Mouse (Mus musculus) MEL (cell line): ENCODE results near the gene Dnah6. TPM values are rescaled to one million over a fixed set of nuclear protein-coding genes. Genes with fewer than 3 reads are reported as not detected.

Source experiments
- DNase-seq: peaks from one replicate; pipeline ENCODE4 v3.0.0; 2011; ENCODE audit warnings: low read depth, low spot score
- H3K27ac ChIP-seq: 2 replicates; pipeline ENCODE4 v1.5.1; 2012; ENCODE audit warnings: low read depth, mild to moderate bottlenecking, control low read depth, low read length, moderate library complexity; ENCODE audit not compliant: control insufficient read depth
- H3K27me3 ChIP-seq, 2 experiments: fragments of 150-350 bp in 1 of 2; sonication (generic) in 1 of 2; 2 replicates each; pipeline ENCODE4 v1.6.1; 2012; ENCODE audit warnings: low read length in 2 of 2, mild to moderate bottlenecking in 2 of 2, improper control_type of control experiment in 1 of 2, moderate library complexity in 1 of 2; ENCODE audit not compliant: insufficient read depth in 2 of 2, control insufficient read depth in 1 of 2
- H3K36me3 ChIP-seq, 2 experiments: 2 replicates each; pipeline ENCODE4 v1.6.1; 2012 to 2014; ENCODE audit warnings: low read length in 2 of 2, improper control_type of control experiment in 1 of 2, inconsistent platforms in 1 of 2, mild to moderate bottlenecking in 1 of 2; ENCODE audit not compliant: insufficient read depth in 2 of 2, control insufficient read depth in 1 of 2
- H3K4me1 ChIP-seq, 2 experiments: fragments of 150-350 bp in 1 of 2; sonication (generic) in 1 of 2; 2 replicates each; pipeline ENCODE4 v1.6.1; 2012; ENCODE audit warnings: low read length in 2 of 2, improper control_type of control experiment in 1 of 2, mild to moderate bottlenecking in 1 of 2; ENCODE audit not compliant: insufficient read depth in 2 of 2, control insufficient read depth in 1 of 2
- H3K4me3 ChIP-seq, 2 experiments: fragments of 150-350 bp in 1 of 2; sonication (generic) in 1 of 2; 2 replicates each; pipeline ENCODE4 v1.5.1; 2012; ENCODE audit warnings: low read depth in 2 of 2, low read length in 2 of 2, mild to moderate bottlenecking in 2 of 2, moderate library complexity in 2 of 2, control low read depth in 1 of 2, improper control_type of control experiment in 1 of 2; ENCODE audit not compliant: control insufficient read depth in 1 of 2, insufficient read depth in 1 of 2
- H3K79me2 ChIP-seq: 2 replicates; pipeline ENCODE4 v1.6.1; 2012; ENCODE audit warnings: mild to moderate bottlenecking, low read length, moderate library complexity; ENCODE audit not compliant: control insufficient read depth, poor library complexity, insufficient read depth
- H3K9ac ChIP-seq: 2 replicates; pipeline ENCODE4 v1.6.1; 2012; ENCODE audit warnings: low read depth, mild to moderate bottlenecking, control low read depth, low read length, moderate library complexity; ENCODE audit not compliant: control insufficient read depth, poor library complexity, severe bottlenecking
- H3K9me3 ChIP-seq: fragments of 150-350 bp; sonication (generic); replicated peaks from 2 replicates; pipeline ENCODE4 v1.6.1; 2012; ENCODE audit warnings: mild to moderate bottlenecking, low read length, improper control_type of control experiment, moderate library complexity; ENCODE audit not compliant: insufficient read depth
- BHLHE40 ChIP-seq: IDR thresholded peaks from 2 replicates; pipeline ENCODE4 v1.6.1; 2012; ENCODE audit warnings: low read depth, mild to moderate bottlenecking, inconsistent platforms, low read length, improper control_type of control experiment, borderline replicate concordance
- CHD2 ChIP-seq: IDR thresholded peaks from 2 replicates; pipeline ENCODE4 v1.6.1; 2011; ENCODE audit warnings: low read length, improper control_type of control experiment
- CTCF ChIP-seq, 3 experiments: IDR thresholded peaks in 2 of 3; conservative IDR thresholded peaks in 1 of 3; 2 replicates each; pipeline ENCODE4 v1.5.1; 2011 to 2012; ENCODE audit warnings: low read length in 3 of 3, low read depth in 2 of 3, mild to moderate bottlenecking in 2 of 3, improper control_type of control experiment in 1 of 3, inconsistent platforms in 1 of 3, mixed read lengths in 1 of 3, moderate library complexity in 1 of 3; ENCODE audit not compliant: control insufficient read depth in 1 of 3, insufficient read depth in 1 of 3, poor library complexity in 1 of 3, severe bottlenecking in 1 of 3
- E2F4 ChIP-seq: IDR thresholded peaks from 2 replicates; pipeline ENCODE4 v1.6.1; 2011; ENCODE audit warnings: low read depth, low read length, improper control_type of control experiment, borderline replicate concordance
- EP300 ChIP-seq, 2 experiments: IDR thresholded peaks; 2 replicates each; pipeline ENCODE4 v1.6.1; 2011; ENCODE audit warnings: improper control_type of control experiment in 2 of 2, low read length in 2 of 2, low read depth in 1 of 2, mild to moderate bottlenecking in 1 of 2
- ETS1 ChIP-seq: IDR thresholded peaks from 2 replicates; pipeline ENCODE4 v1.6.1; 2012; ENCODE audit warnings: low read depth, mild to moderate bottlenecking, inconsistent platforms, low read length, improper control_type of control experiment, moderate library complexity
- GABPA ChIP-seq: IDR thresholded peaks from 2 replicates; pipeline ENCODE4 v1.6.1; 2012; ENCODE audit warnings: low read depth, mild to moderate bottlenecking, inconsistent platforms, low read length, improper control_type of control experiment, moderate library complexity
- GATA1 ChIP-seq: IDR thresholded peaks from 2 replicates; pipeline ENCODE4 v1.6.1; 2011; ENCODE audit warnings: low read depth, low read length, improper control_type of control experiment
- JUND ChIP-seq: IDR thresholded peaks from 2 replicates; pipeline ENCODE4 v1.6.1; 2011; ENCODE audit warnings: low read depth, mild to moderate bottlenecking, improper control_type of control experiment, low read length
- MAFK ChIP-seq: IDR thresholded peaks from 2 replicates; pipeline ENCODE4 v1.6.1; 2011; ENCODE audit warnings: low read depth, mild to moderate bottlenecking, low read length, improper control_type of control experiment, borderline replicate concordance
- MAX ChIP-seq: IDR thresholded peaks from 2 replicates; pipeline ENCODE4 v1.6.1; 2011; ENCODE audit warnings: low read length, improper control_type of control experiment
- MAZ ChIP-seq: IDR thresholded peaks from 2 replicates; pipeline ENCODE4 v1.6.1; 2012; ENCODE audit warnings: low read depth, mild to moderate bottlenecking, inconsistent platforms, low read length, improper control_type of control experiment
- MXI1 ChIP-seq: IDR thresholded peaks from 2 replicates; pipeline ENCODE4 v1.6.1; 2011; ENCODE audit warnings: mild to moderate bottlenecking, low read depth, low read length, improper control_type of control experiment
- MYB ChIP-seq: IDR thresholded peaks from 2 replicates; pipeline ENCODE4 v1.6.1; 2011; ENCODE audit warnings: mild to moderate bottlenecking, low read depth, low read length, improper control_type of control experiment
- NRF1 ChIP-seq: IDR thresholded peaks from 2 replicates; pipeline ENCODE4 v1.6.1; 2014; ENCODE audit warnings: low read depth, mild to moderate bottlenecking, inconsistent platforms, low read length, improper control_type of control experiment, moderate library complexity; ENCODE audit not compliant: poor library complexity, insufficient read depth, severe bottlenecking
- POLR2AphosphoS2 ChIP-seq: IDR thresholded peaks from 2 replicates; pipeline ENCODE4 v1.6.1; 2011; ENCODE audit warnings: low read length, improper control_type of control experiment
- POLR2AphosphoS5 ChIP-seq: IDR thresholded peaks from 2 replicates; pipeline ENCODE4 v1.6.1; 2012; ENCODE audit warnings: low read depth, borderline replicate concordance, mild to moderate bottlenecking, inconsistent platforms, low read length, moderate library complexity, mixed read lengths
- SMC3 ChIP-seq: IDR thresholded peaks from 2 replicates; pipeline ENCODE4 v1.6.1; 2011; ENCODE audit warnings: low read depth, low read length, improper control_type of control experiment
- TAL1 ChIP-seq: IDR thresholded peaks from 2 replicates; pipeline ENCODE4 v1.6.1; 2012; ENCODE audit warnings: mild to moderate bottlenecking, inconsistent platforms, low read length, moderate library complexity, mixed read lengths
- TBP ChIP-seq: IDR thresholded peaks from 2 replicates; pipeline ENCODE4 v1.8.0; 2011; ENCODE audit warnings: low read depth, low read length, improper control_type of control experiment
- USF1 ChIP-seq: IDR thresholded peaks from 2 replicates; pipeline ENCODE4 v1.6.1; 2014; ENCODE audit warnings: low read depth, mild to moderate bottlenecking, inconsistent platforms, low read length, improper control_type of control experiment, moderate library complexity
- USF2 ChIP-seq, 2 experiments: IDR thresholded peaks; 2 replicates each; pipeline ENCODE4 v1.6.1; 2011 to 2012; ENCODE audit warnings: improper control_type of control experiment in 2 of 2, low read length in 2 of 2, borderline replicate concordance in 1 of 2, inconsistent platforms in 1 of 2, low read depth in 1 of 2, mild to moderate bottlenecking in 1 of 2; ENCODE audit not compliant: insufficient read depth in 1 of 2
- ZNF384 ChIP-seq: IDR thresholded peaks from 2 replicates; pipeline ENCODE4 v1.6.1; 2012; ENCODE audit warnings: low read depth, mild to moderate bottlenecking, inconsistent platforms, low read length, improper control_type of control experiment
- polyA plus RNA-seq, 2 experiments: library from polyadenylated mRNA; stranded (reverse) in 1 of 2; unstranded in 1 of 2; fragments of >175 nt in 1 of 2; fragments of >200 nt in 1 of 2; gene quantifications; 2 replicates each; pipeline versions ENCODE4 v1.2.1 to v1.2.4; 2012; ENCODE audit warnings: low replicate concordance in 2 of 2, low read depth in 1 of 2; ENCODE audit not compliant: insufficient read length in 2 of 2, insufficient read depth in 1 of 2, missing spikeins in 1 of 2
- total RNA-seq: library from RNA; depleted of rRNA; stranded (reverse); fragments of 300-350 nt; gene quantifications from 2 replicates; pipeline ENCODE4 v1.2.3, GENCODE M21; 2012

Gene Dnah6
- total and polyA plus RNA-seq, 3 experiments: not detected

DNA sequence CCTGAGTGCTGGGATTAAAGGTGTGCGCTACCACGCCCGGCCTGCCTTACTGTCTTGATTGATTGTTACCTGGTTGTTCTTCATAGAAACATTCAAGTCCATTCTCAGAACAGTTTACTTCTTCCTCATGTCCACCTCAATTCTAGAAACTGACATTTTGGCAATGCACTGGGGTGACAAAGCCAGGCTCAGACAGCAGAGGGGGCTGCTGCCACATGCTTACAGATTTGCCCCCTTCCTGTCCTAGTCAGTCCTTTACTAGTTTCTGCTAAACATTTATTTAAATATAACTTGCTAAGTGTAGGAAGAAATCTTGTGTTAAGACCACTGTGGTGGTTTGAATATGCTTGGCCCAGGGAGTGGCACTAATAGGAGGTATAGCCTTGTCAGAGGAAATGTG is 192.6 kb downstream of the Dnah6 start:
- Histone ChIP-seq H3K9me3 (no peaks in the 10 kb centered on the region), H3K79me2 (no peaks in the 10 kb centered on the region), H3K27ac (no peak overlapping the region), H3K36me3 (no peaks in the 10 kb centered on the region), H3K4me1 (no peaks in the 10 kb centered on the region), H3K27me3 (no peaks in the 10 kb centered on the region), H3K9ac (no peak overlapping the region), H3K4me3 (no peak overlapping the region)
- TF ChIP-seq SMC3 (no peak), USF2 (IDR thresholded peaks at IDR 0.05; ENCODE audit: borderline replicate concordance in 1 of 2, insufficient read depth in 1 of 2, low read depth in 1 of 2, low read length in 2 of 2) (no peak), MAFK (no peak), TBP (no peak), GATA1 (no peak), MAX (no peak), EP300 (IDR thresholded peaks at IDR 0.05; ENCODE audit: low read depth in 1 of 2, low read length in 2 of 2) (no peak), POLR2AphosphoS2 (no peak), MYB (no peak), JUND (no peak)
- DNase-seq: no peak

DNA sequence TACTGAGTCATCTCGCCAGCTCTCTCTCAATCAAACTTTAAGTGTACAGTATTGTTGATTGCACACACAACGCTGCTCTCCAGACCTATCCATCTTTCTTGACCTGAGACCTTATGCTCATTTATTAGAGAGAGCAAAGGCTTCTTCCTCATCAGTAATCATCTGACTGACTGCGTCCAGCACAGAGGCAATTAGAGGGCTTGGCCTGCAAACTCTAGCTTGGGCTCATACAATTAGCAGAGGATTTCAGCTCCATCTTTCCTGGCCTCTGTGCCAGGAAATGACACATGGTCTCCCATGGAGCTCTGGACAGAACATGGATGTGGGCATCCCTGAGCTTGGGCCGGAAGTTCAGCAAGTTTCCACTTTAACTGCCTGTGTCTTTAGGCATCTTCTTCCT is 193.6 kb downstream of the Dnah6 start:
- no peaks in the 10 kb centered on the region for H3K4me1 ChIP-seq
- DNase-seq: no peak
- TF ChIP-seq E2F4: no peak
- no peak for TF ChIP-seq ETS1
- no peak for TF ChIP-seq POLR2AphosphoS5
- TF ChIP-seq CHD2: no peak
- TF ChIP-seq MAFK: no peak
- TF ChIP-seq USF1: no peak
- no peak for TF ChIP-seq USF2 (IDR thresholded peaks at IDR 0.05; ENCODE audit: borderline replicate concordance in 1 of 2, insufficient read depth in 1 of 2, low read depth in 1 of 2, low read length in 2 of 2)
- no peak for TF ChIP-seq TAL1
- no peak for TF ChIP-seq BHLHE40
- no peak for TF ChIP-seq GABPA
- TF ChIP-seq MXI1: no peak
- TF ChIP-seq CTCF (IDR thresholded peaks at IDR 0.05 in 2 of 3, conservative IDR thresholded peaks at IDR 0.05 in 1 of 3; ENCODE audit: control insufficient read depth in 1 of 3, insufficient read depth in 1 of 3, low read depth in 2 of 3, low read length in 3 of 3, poor library complexity in 1 of 3, severe bottlenecking in 1 of 3): no peak
- TF ChIP-seq MAX: no peak
- no peak for TF ChIP-seq ZNF384
- TF ChIP-seq MYB: no peak
- TF ChIP-seq NRF1: no peak
- no peak for TF ChIP-seq MAZ
- no peak overlapping the region for H3K27ac ChIP-seq
- H3K9ac ChIP-seq: no peak overlapping the region
- no peak overlapping the region for H3K4me3 ChIP-seq
- no peaks in the 10 kb centered on the region; a peak in 1 of 4 replicates for H3K27me3 ChIP-seq
- H3K79me2 ChIP-seq: no peaks in the 10 kb centered on the region
- H3K9me3 ChIP-seq: no peaks in the 10 kb centered on the region
- H3K36me3 ChIP-seq: no peaks in the 10 kb centered on the region
